Mouse (Mus musculus) MEL (cell line): Measurements from ENCODE around the gene Elfn1. TPM values are rescaled to one million over a fixed set of nuclear protein-coding genes. Genes with fewer than 3 reads are reported as not detected.

Experiments used
- DNase-seq: peaks from one replicate; pipeline ENCODE4 v3.0.0; 2011; ENCODE audit warnings: low read depth, low spot score
- H3K27ac ChIP-seq: 2 replicates; pipeline ENCODE4 v1.5.1; 2012; ENCODE audit warnings: low read depth, mild to moderate bottlenecking, control low read depth, low read length, moderate library complexity; ENCODE audit not compliant: control insufficient read depth
- H3K27me3 ChIP-seq, 2 experiments: fragments of 150-350 bp in 1 of 2; sonication (generic) in 1 of 2; 2 replicates each; pipeline ENCODE4 v1.6.1; 2012; ENCODE audit warnings: low read length in 2 of 2, mild to moderate bottlenecking in 2 of 2, improper control_type of control experiment in 1 of 2, moderate library complexity in 1 of 2; ENCODE audit not compliant: insufficient read depth in 2 of 2, control insufficient read depth in 1 of 2
- H3K36me3 ChIP-seq, 2 experiments: 2 replicates each; pipeline ENCODE4 v1.6.1; 2012 to 2014; ENCODE audit warnings: low read length in 2 of 2, improper control_type of control experiment in 1 of 2, inconsistent platforms in 1 of 2, mild to moderate bottlenecking in 1 of 2; ENCODE audit not compliant: insufficient read depth in 2 of 2, control insufficient read depth in 1 of 2
- H3K4me1 ChIP-seq, 2 experiments: fragments of 150-350 bp in 1 of 2; sonication (generic) in 1 of 2; 2 replicates each; pipeline ENCODE4 v1.6.1; 2012; ENCODE audit warnings: low read length in 2 of 2, improper control_type of control experiment in 1 of 2, mild to moderate bottlenecking in 1 of 2; ENCODE audit not compliant: insufficient read depth in 2 of 2, control insufficient read depth in 1 of 2
- H3K4me3 ChIP-seq, 2 experiments: fragments of 150-350 bp in 1 of 2; sonication (generic) in 1 of 2; 2 replicates each; pipeline ENCODE4 v1.5.1; 2012; ENCODE audit warnings: low read depth in 2 of 2, low read length in 2 of 2, mild to moderate bottlenecking in 2 of 2, moderate library complexity in 2 of 2, control low read depth in 1 of 2, improper control_type of control experiment in 1 of 2; ENCODE audit not compliant: control insufficient read depth in 1 of 2, insufficient read depth in 1 of 2
- H3K79me2 ChIP-seq: 2 replicates; pipeline ENCODE4 v1.6.1; 2012; ENCODE audit warnings: mild to moderate bottlenecking, low read length, moderate library complexity; ENCODE audit not compliant: control insufficient read depth, poor library complexity, insufficient read depth
- H3K9ac ChIP-seq: 2 replicates; pipeline ENCODE4 v1.6.1; 2012; ENCODE audit warnings: low read depth, mild to moderate bottlenecking, control low read depth, low read length, moderate library complexity; ENCODE audit not compliant: control insufficient read depth, poor library complexity, severe bottlenecking
- H3K9me3 ChIP-seq: fragments of 150-350 bp; sonication (generic); replicated peaks from 2 replicates; pipeline ENCODE4 v1.6.1; 2012; ENCODE audit warnings: mild to moderate bottlenecking, low read length, improper control_type of control experiment, moderate library complexity; ENCODE audit not compliant: insufficient read depth
- BHLHE40 ChIP-seq: IDR thresholded peaks from 2 replicates; pipeline ENCODE4 v1.6.1; 2012; ENCODE audit warnings: low read depth, mild to moderate bottlenecking, inconsistent platforms, low read length, improper control_type of control experiment, borderline replicate concordance
- CHD2 ChIP-seq: IDR thresholded peaks from 2 replicates; pipeline ENCODE4 v1.6.1; 2011; ENCODE audit warnings: low read length, improper control_type of control experiment
- CTCF ChIP-seq, 3 experiments: IDR thresholded peaks in 2 of 3; conservative IDR thresholded peaks in 1 of 3; 2 replicates each; pipeline ENCODE4 v1.5.1; 2011 to 2012; ENCODE audit warnings: low read length in 3 of 3, low read depth in 2 of 3, mild to moderate bottlenecking in 2 of 3, improper control_type of control experiment in 1 of 3, inconsistent platforms in 1 of 3, mixed read lengths in 1 of 3, moderate library complexity in 1 of 3; ENCODE audit not compliant: control insufficient read depth in 1 of 3, insufficient read depth in 1 of 3, poor library complexity in 1 of 3, severe bottlenecking in 1 of 3
- E2F4 ChIP-seq: IDR thresholded peaks from 2 replicates; pipeline ENCODE4 v1.6.1; 2011; ENCODE audit warnings: low read depth, low read length, improper control_type of control experiment, borderline replicate concordance
- ELF1 ChIP-seq: IDR thresholded peaks from 2 replicates; pipeline ENCODE4 v1.6.1; 2014; ENCODE audit warnings: low read depth, mild to moderate bottlenecking, inconsistent platforms, low read length, improper control_type of control experiment, moderate library complexity
- GABPA ChIP-seq: IDR thresholded peaks from 2 replicates; pipeline ENCODE4 v1.6.1; 2012; ENCODE audit warnings: low read depth, mild to moderate bottlenecking, inconsistent platforms, low read length, improper control_type of control experiment, moderate library complexity
- GATA1 ChIP-seq: IDR thresholded peaks from 2 replicates; pipeline ENCODE4 v1.6.1; 2011; ENCODE audit warnings: low read depth, low read length, improper control_type of control experiment
- HCFC1 ChIP-seq: IDR thresholded peaks from 2 replicates; pipeline ENCODE4 v1.6.1; 2012; ENCODE audit warnings: low read depth, mild to moderate bottlenecking, inconsistent platforms, low read length, improper control_type of control experiment, moderate library complexity
- JUND ChIP-seq: IDR thresholded peaks from 2 replicates; pipeline ENCODE4 v1.6.1; 2011; ENCODE audit warnings: low read depth, mild to moderate bottlenecking, improper control_type of control experiment, low read length
- MXI1 ChIP-seq: IDR thresholded peaks from 2 replicates; pipeline ENCODE4 v1.6.1; 2011; ENCODE audit warnings: mild to moderate bottlenecking, low read depth, low read length, improper control_type of control experiment
- NELFE ChIP-seq: IDR thresholded peaks from 2 replicates; pipeline ENCODE4 v1.6.1; 2011; ENCODE audit warnings: low read depth, low read length, improper control_type of control experiment
- POLR2A ChIP-seq, 2 experiments: IDR thresholded peaks; 2 replicates each; pipeline ENCODE4 v1.6.1; 2011 to 2012; ENCODE audit warnings: low read length in 2 of 2, mild to moderate bottlenecking in 2 of 2, control low read depth in 1 of 2, improper control_type of control experiment in 1 of 2, low read depth in 1 of 2, moderate library complexity in 1 of 2; ENCODE audit not compliant: control insufficient read depth in 1 of 2, insufficient read depth in 1 of 2, poor library complexity in 1 of 2
- SMC3 ChIP-seq: IDR thresholded peaks from 2 replicates; pipeline ENCODE4 v1.6.1; 2011; ENCODE audit warnings: low read depth, low read length, improper control_type of control experiment
- TBP ChIP-seq: IDR thresholded peaks from 2 replicates; pipeline ENCODE4 v1.8.0; 2011; ENCODE audit warnings: low read depth, low read length, improper control_type of control experiment
- TCF12 ChIP-seq: IDR thresholded peaks from 2 replicates; pipeline ENCODE4 v1.6.1; 2014; ENCODE audit warnings: low read depth, mild to moderate bottlenecking, inconsistent platforms, low read length, improper control_type of control experiment, moderate library complexity
- UBTF ChIP-seq: IDR thresholded peaks from 2 replicates; pipeline ENCODE4 v1.6.1; 2012; ENCODE audit warnings: low read depth, mild to moderate bottlenecking, inconsistent platforms, low read length, improper control_type of control experiment, moderate library complexity, borderline replicate concordance; ENCODE audit not compliant: insufficient read depth
- USF1 ChIP-seq: IDR thresholded peaks from 2 replicates; pipeline ENCODE4 v1.6.1; 2014; ENCODE audit warnings: low read depth, mild to moderate bottlenecking, inconsistent platforms, low read length, improper control_type of control experiment, moderate library complexity
- USF2 ChIP-seq, 2 experiments: IDR thresholded peaks; 2 replicates each; pipeline ENCODE4 v1.6.1; 2011 to 2012; ENCODE audit warnings: improper control_type of control experiment in 2 of 2, low read length in 2 of 2, borderline replicate concordance in 1 of 2, inconsistent platforms in 1 of 2, low read depth in 1 of 2, mild to moderate bottlenecking in 1 of 2; ENCODE audit not compliant: insufficient read depth in 1 of 2
- ZMIZ1 ChIP-seq: IDR thresholded peaks from 2 replicates; pipeline ENCODE4 v1.6.1; 2012; ENCODE audit warnings: low read depth, mild to moderate bottlenecking, inconsistent platforms, low read length, improper control_type of control experiment, moderate library complexity
- ZNF384 ChIP-seq: IDR thresholded peaks from 2 replicates; pipeline ENCODE4 v1.6.1; 2012; ENCODE audit warnings: low read depth, mild to moderate bottlenecking, inconsistent platforms, low read length, improper control_type of control experiment
- polyA plus RNA-seq, 2 experiments: library from polyadenylated mRNA; stranded (reverse) in 1 of 2; unstranded in 1 of 2; fragments of >175 nt in 1 of 2; fragments of >200 nt in 1 of 2; gene quantifications; 2 replicates each; pipeline versions ENCODE4 v1.2.1 to v1.2.4; 2012; ENCODE audit warnings: low replicate concordance in 2 of 2, low read depth in 1 of 2; ENCODE audit not compliant: insufficient read length in 2 of 2, insufficient read depth in 1 of 2, missing spikeins in 1 of 2
- total RNA-seq: library from RNA; depleted of rRNA; stranded (reverse); fragments of 300-350 nt; gene quantifications from 2 replicates; pipeline ENCODE4 v1.2.3, GENCODE M21; 2012; rRNA removed

The Elfn1 gene
- 0.07 TPM in 1 of 2 replicates, not detected in the other for total RNA-seq
- polyA plus RNA-seq: under 1 TPM in 1 of 2 experiments, not detected in 1; 0.08 TPM

- no peak for TF ChIP-seq ZNF384
- TF ChIP-seq ELF1: no peak
- TF ChIP-seq JUND: no peak
- no peak for TF ChIP-seq BHLHE40
- no peak for TF ChIP-seq ZMIZ1
- no peak for TF ChIP-seq UBTF
- TF ChIP-seq POLR2A (IDR thresholded peaks at IDR 0.05; ENCODE audit: control insufficient read depth in 1 of 2, insufficient read depth in 1 of 2, low read depth in 1 of 2, low read length in 2 of 2, poor library complexity in 1 of 2): no peak
- no peak for TF ChIP-seq SMC3
- no peak for TF ChIP-seq E2F4
- TF ChIP-seq MXI1: no peak
- TF ChIP-seq GATA1: no peak
- no peak for TF ChIP-seq USF1
- no peak for TF ChIP-seq HCFC1
- no peak for TF ChIP-seq CTCF (IDR thresholded peaks at IDR 0.05 in 2 of 3, conservative IDR thresholded peaks at IDR 0.05 in 1 of 3; ENCODE audit: control insufficient read depth in 1 of 3, insufficient read depth in 1 of 3, low read depth in 2 of 3, low read length in 3 of 3, poor library complexity in 1 of 3, severe bottlenecking in 1 of 3)
- no peak for TF ChIP-seq CHD2
- no peak for TF ChIP-seq TBP
- no peak for TF ChIP-seq GABPA
- H3K36me3 ChIP-seq: no peaks in the 10 kb centered on the region
- H3K4me1 ChIP-seq: no peaks in the 10 kb centered on the region
- H3K27ac ChIP-seq: no peak within 1 kb of the TSS
- H3K79me2 ChIP-seq: no peaks in the 10 kb centered on the region
- no peaks in the 10 kb centered on the region for H3K9me3 ChIP-seq
- no peaks in the 10 kb centered on the region; a peak in 1 of 4 replicates for H3K27me3 ChIP-seq
- no peak for DNase-seq
- no peak within 1 kb of the TSS for H3K9ac ChIP-seq
- no peak within 1 kb of the TSS for H3K4me3 ChIP-seq
Measured at GRCm38 (mm10) chr5:139907714-139908242, at the start of gene Elfn1. Elfn1 (plus strand) TSS chr5:139907943.

GRCm38 (mm10) chr5:139860328-139861104 is 47.2 kb upstream of the Elfn1 start:
- DNase-seq: peak; percentile 20
- Histone ChIP-seq H3K27ac (no peak overlapping the region), H3K36me3 (no peaks in the 10 kb centered on the region)
- TF ChIP-seq ZMIZ1: no peak
- TF ChIP-seq NELFE: no peak
- no peak for TF ChIP-seq HCFC1
- TF ChIP-seq TCF12: no peak
- no peak for TF ChIP-seq E2F4
- no peak for TF ChIP-seq MXI1
- no peak for TF ChIP-seq USF2 (IDR thresholded peaks at IDR 0.05; ENCODE audit: borderline replicate concordance in 1 of 2, insufficient read depth in 1 of 2, low read depth in 1 of 2, low read length in 2 of 2)
- TF ChIP-seq USF1: no peak
- TF ChIP-seq, all 39 proteins: peak for 0
- Histone ChIP-seq H3K4me1 (no peaks in the 10 kb centered on the region), H3K27me3 (no peaks in the 10 kb centered on the region), H3K9ac (no peak overlapping the region), H3K9me3 (no peaks in the 10 kb centered on the region), H3K4me3 (no peak overlapping the region), H3K79me2 (no peaks in the 10 kb centered on the region)
